Mouse (Mus musculus): ENCODE data around the gene Gm5737.

GRCm38 (mm10) chr7:120874764-120875539 lies 62.8 kb downstream of the Gm5737 start:
- TF ChIP-seq CTCF (IDR thresholded peaks at IDR 0.05; ENCODE audit: low read depth): peak; percentile 21
- peak; percentile 97 for TF ChIP-seq EP300 (IDR thresholded peaks at IDR 0.05; ENCODE audit: low read depth)

Data from liver, postnatal 0 days (tissue).